Mouse (Mus musculus): ENCODE results near the gene Celsr1. TPM values are rescaled to one million over a fixed set of nuclear protein-coding genes. Genes with fewer than 3 reads are reported as not detected.
A peak's percentile ranks its signal among the peaks of the same experiment; 100 is the strongest.

The Celsr1 gene
- total and polyA plus RNA-seq, 3 experiments = not detected

DNA sequence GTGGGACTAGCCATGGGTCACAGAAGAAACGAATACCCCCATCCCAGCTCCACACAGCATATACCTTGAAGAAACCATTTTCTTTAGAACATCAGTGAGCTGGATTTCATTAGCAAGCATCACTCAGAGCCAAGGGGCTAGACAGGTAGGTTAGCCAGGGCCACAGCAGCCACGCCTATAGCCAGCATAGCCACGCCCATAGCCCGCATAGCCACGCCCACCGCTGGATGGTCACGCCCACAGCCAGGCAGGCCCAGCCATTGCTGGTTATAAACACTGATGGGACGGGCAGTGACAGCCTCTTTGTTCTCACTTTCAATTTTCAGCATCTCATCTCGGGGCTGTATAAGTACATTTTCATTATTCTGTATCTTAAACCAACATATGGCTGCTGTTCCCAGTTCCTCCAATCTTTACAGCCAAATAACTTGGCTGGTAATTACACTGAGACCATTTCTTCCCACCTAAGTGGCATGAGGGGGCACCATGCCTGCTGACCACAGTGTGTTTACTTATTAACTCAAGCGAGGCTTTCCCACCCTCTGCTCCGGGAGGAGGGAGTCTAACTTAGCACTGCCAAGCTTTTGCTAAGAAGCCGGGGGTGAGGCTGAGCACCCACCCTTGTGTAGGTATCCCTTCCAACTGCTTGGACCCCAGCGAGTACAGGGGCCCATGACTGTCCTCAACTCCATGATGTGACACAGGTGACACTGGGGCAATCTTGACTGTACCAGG lies 37.4 kb downstream of the Celsr1 start:
- H3K9ac ChIP-seq (ENCODE audit: insufficient read depth, low read depth) = no peak overlapping the region
- no peaks in the 10 kb centered on the region for H3K9me3 ChIP-seq (replicated peaks; ENCODE audit: low read length)
- dilution Hi-C loops (cut with MboI; ENCODE audit: extremely low pct_ligation_motif_present, extremely low pct_unique_long_range_greater_than_20kb, low sequenced_read_pairs) = no loop called here
- H3K79me2 ChIP-seq (replicated peaks; ENCODE audit: control insufficient read depth, extremely low read depth, insufficient read depth, poor library complexity, severe bottlenecking) = no peaks in the 10 kb centered on the region
- in situ Hi-C loops (cut with MboI; ENCODE audit: low pct_ligation_motif_present, low pct_unique_long_range_greater_than_20kb, low sequenced_read_pairs) = no loop called here
- no peak for TF ChIP-seq BHLHE40 (IDR thresholded peaks at IDR 0.05; ENCODE audit: low read depth, low read length)
- no peak for TF ChIP-seq TBP (conservative IDR thresholded peaks at IDR 0.05; ENCODE audit: low read depth, low read length)
- TF ChIP-seq IRF4 (IDR thresholded peaks at IDR 0.05; ENCODE audit: low read depth, low read length) = no peak
- TF ChIP-seq MAX (IDR thresholded peaks at IDR 0.05; ENCODE audit: low read length) = no peak
- TF ChIP-seq NELFE (IDR thresholded peaks at IDR 0.05; ENCODE audit: low read depth, low read length) = no peak
- TF ChIP-seq RCOR1 (conservative IDR thresholded peaks at IDR 0.05; ENCODE audit: low read depth, low read length) = no peak
- TF ChIP-seq UBTF (IDR thresholded peaks at IDR 0.05; ENCODE audit: low read depth, low read length) = no peak
- TF ChIP-seq CHD1 (IDR thresholded peaks at IDR 0.05; ENCODE audit: low read depth, low read length) = no peak
- no peak for TF ChIP-seq CHD2 (IDR thresholded peaks at IDR 0.05; ENCODE audit: low read length)
- TF ChIP-seq ETS1 (conservative IDR thresholded peaks at IDR 0.05; ENCODE audit: low read depth, low read length) = no peak
- no peak for TF ChIP-seq GABPA (IDR thresholded peaks at IDR 0.05; ENCODE audit: insufficient replicate concordance, low read depth, low read length)
- TF ChIP-seq MAZ (IDR thresholded peaks at IDR 0.05; ENCODE audit: low read depth, low read length) = no peak
- TF ChIP-seq CTCF (conservative IDR thresholded peaks at IDR 0.05 in 1 of 2, IDR thresholded peaks at IDR 0.05 in 1 of 2; ENCODE audit: low read depth in 2 of 2, low read length in 2 of 2) = no peak
- no peak for TF ChIP-seq ZMIZ1 (IDR thresholded peaks at IDR 0.05; ENCODE audit: low read depth, low read length)
- no peak for TF ChIP-seq SIN3A (IDR thresholded peaks at IDR 0.05; ENCODE audit: low read length)
- no peak for TF ChIP-seq POLR2AphosphoS2 (IDR thresholded peaks at IDR 0.05; ENCODE audit: low read depth, low read length)
- TF ChIP-seq JUND (conservative IDR thresholded peaks at IDR 0.05; ENCODE audit: low read depth, low read length) = no peak
- no peaks in the 10 kb centered on the region for H3K36me3 ChIP-seq (replicated peaks in 1 of 2; ENCODE audit: control insufficient read depth in 1 of 2, insufficient read depth in 1 of 2, low read length in 1 of 2)
- H3K4me3 ChIP-seq (replicated peaks in 1 of 3; ENCODE audit: low read depth in 2 of 3, low read length in 2 of 3, poor library complexity in 1 of 3) = no peak overlapping the region
- H3K27me3 ChIP-seq (replicated peaks) = peaks cover 40% of the 10 kb centered on the region
- DNase-seq (ENCODE audit: extremely low read depth) = peak; percentile 19
- peaks cover 2 to 3% of the 10 kb centered on the region in 2 experiments; a peak in 2 of 4 replicates for H3K4me1 ChIP-seq (ENCODE audit: control insufficient read depth in 1 of 2, insufficient read depth in 2 of 2)
- H3K27ac ChIP-seq (ENCODE audit: insufficient read depth, low read depth) = no peak overlapping the region
- no peak overlapping the region for H3K4me2 ChIP-seq (ENCODE audit: insufficient read depth, low read depth, poor library complexity, severe bottlenecking)

DNA sequence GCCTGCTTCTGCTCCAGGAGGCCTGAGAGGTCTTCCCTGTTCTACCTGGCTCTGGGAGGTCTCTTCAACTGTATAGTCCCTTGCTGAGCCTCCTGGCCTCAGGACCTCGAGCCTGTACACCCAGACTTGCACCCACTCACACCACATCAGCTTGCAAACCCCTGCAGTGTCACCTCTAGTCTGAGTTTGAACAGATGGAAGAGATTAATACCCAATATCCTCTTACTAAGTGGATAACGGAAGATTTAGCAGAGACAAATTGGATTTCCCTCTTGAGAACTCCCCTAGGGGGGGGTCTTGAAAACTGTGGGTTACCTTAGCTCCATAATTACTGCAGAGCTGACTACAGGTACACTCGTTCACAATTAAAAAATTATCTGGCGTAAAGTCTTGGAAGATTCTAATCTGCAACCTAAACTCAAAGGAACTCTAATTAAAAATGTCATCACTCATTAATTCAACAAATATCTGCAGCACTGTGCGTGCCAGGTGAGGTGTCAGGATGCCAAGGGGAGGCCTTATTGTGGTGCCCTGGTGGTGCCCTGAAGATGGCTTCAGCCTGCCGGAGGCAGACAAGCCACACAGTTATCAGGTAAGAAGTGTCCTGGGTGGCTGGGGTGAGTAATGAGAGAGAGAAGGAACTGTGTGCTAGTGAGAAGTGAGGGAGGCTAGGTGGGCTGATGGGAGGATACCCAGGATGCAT lies 38.5 kb downstream of the Celsr1 start:
- H3K9me3 ChIP-seq (replicated peaks; ENCODE audit: low read length) = no peaks in the 10 kb centered on the region
- H3K4me2 ChIP-seq (ENCODE audit: insufficient read depth, low read depth, poor library complexity, severe bottlenecking) = no peak overlapping the region
- H3K4me3 ChIP-seq (replicated peaks in 1 of 3; ENCODE audit: low read depth in 2 of 3, low read length in 2 of 3, poor library complexity in 1 of 3) = no peak overlapping the region
- peaks cover 41% of the 10 kb centered on the region for H3K27me3 ChIP-seq (replicated peaks)
- peaks cover 2 to 3% of the 10 kb centered on the region in 2 experiments; a peak in 2 of 4 replicates for H3K4me1 ChIP-seq (ENCODE audit: control insufficient read depth in 1 of 2, insufficient read depth in 2 of 2)
- TF ChIP-seq RCOR1 (conservative IDR thresholded peaks at IDR 0.05; ENCODE audit: low read depth, low read length) (no peak), JUN (IDR thresholded peaks at IDR 0.05; ENCODE audit: insufficient read depth, low read depth, low read length) (no peak), CHD1 (IDR thresholded peaks at IDR 0.05; ENCODE audit: low read depth, low read length) (no peak), MAFK (IDR thresholded peaks at IDR 0.05; ENCODE audit: insufficient replicate concordance, low read length) (no peak), TCF12 (IDR thresholded peaks at IDR 0.05; ENCODE audit: low read depth, low read length) (no peak), ELF1 (IDR thresholded peaks at IDR 0.05; ENCODE audit: low read depth, low read length) (no peak), GABPA (IDR thresholded peaks at IDR 0.05; ENCODE audit: insufficient replicate concordance, low read depth, low read length) (no peak), TBP (conservative IDR thresholded peaks at IDR 0.05; ENCODE audit: low read depth, low read length) (no peak), UBTF (IDR thresholded peaks at IDR 0.05; ENCODE audit: low read depth, low read length) (no peak), NRF1 (IDR thresholded peaks at IDR 0.05; ENCODE audit: low read depth, low read length) (no peak), POLR2A (IDR thresholded peaks at IDR 0.05; ENCODE audit: low read depth, low read length) (no peak), USF1 (IDR thresholded peaks at IDR 0.05; ENCODE audit: low read depth, low read length) (no peak), JUND (conservative IDR thresholded peaks at IDR 0.05; ENCODE audit: low read depth, low read length) (no peak), BHLHE40 (IDR thresholded peaks at IDR 0.05; ENCODE audit: low read depth, low read length) (no peak), ZC3H11A (IDR thresholded peaks at IDR 0.05; ENCODE audit: low read depth, low read length) (no peak), CTCF (conservative IDR thresholded peaks at IDR 0.05 in 1 of 2, IDR thresholded peaks at IDR 0.05 in 1 of 2; ENCODE audit: low read depth in 2 of 2, low read length in 2 of 2) (no peak), E2F4 (IDR thresholded peaks at IDR 0.05; ENCODE audit: insufficient replicate concordance, low read depth, low read length) (no peak), PAX5 (IDR thresholded peaks at IDR 0.05; ENCODE audit: low read length) (no peak), ZMIZ1 (IDR thresholded peaks at IDR 0.05; ENCODE audit: low read depth, low read length) (no peak)
- no peak overlapping the region for H3K9ac ChIP-seq (ENCODE audit: insufficient read depth, low read depth)
- DNase-seq (ENCODE audit: extremely low read depth) = no peak
- no peaks in the 10 kb centered on the region for H3K36me3 ChIP-seq (replicated peaks in 1 of 2; ENCODE audit: control insufficient read depth in 1 of 2, insufficient read depth in 1 of 2, low read length in 1 of 2)
- dilution Hi-C loops (cut with MboI; ENCODE audit: extremely low pct_ligation_motif_present, extremely low pct_unique_long_range_greater_than_20kb, low sequenced_read_pairs) = no loop called here
- in situ Hi-C loops (cut with MboI; ENCODE audit: low pct_ligation_motif_present, low pct_unique_long_range_greater_than_20kb, low sequenced_read_pairs) = no loop called here
- H3K27ac ChIP-seq (ENCODE audit: insufficient read depth, low read depth) = no peak overlapping the region
- H3K79me2 ChIP-seq (replicated peaks; ENCODE audit: control insufficient read depth, extremely low read depth, insufficient read depth, poor library complexity, severe bottlenecking) = no peaks in the 10 kb centered on the region
